Mouse (Mus musculus) ES-Bruce4 (cell line): Measurements from ENCODE around the gene Slc39a1.

Source experiments
- CTCF ChIP-seq: IDR thresholded peaks from one replicate; pipeline ENCODE4 v1.8.1; 2011; ENCODE audit warnings: low read depth, low read length
- EP300 ChIP-seq: IDR thresholded peaks from 2 replicates; pipeline ENCODE4 v1.6.1; 2011; ENCODE audit warnings: low read depth, low read length; ENCODE audit not compliant: insufficient read depth
- POLR2A ChIP-seq: IDR thresholded peaks from one replicate; pipeline ENCODE4 v1.8.1; 2011; ENCODE audit warnings: low read length; ENCODE audit not compliant: insufficient read depth

GRCm38 (mm10) chr3:90279216-90279615, 31.2 kb downstream of the Slc39a1 start:
- TF ChIP-seq CTCF (no peak), EP300 (no peak), POLR2A (no peak)
